Mouse (Mus musculus): ENCODE measurements around the gene Sh3bgrl2. TPM values are rescaled to one million over a fixed set of nuclear protein-coding genes. Genes with fewer than 3 reads are reported as not detected.

Sh3bgrl2 gene
- polyA plus RNA-seq, 1 experiment from 2014 or later = 24.7 TPM

DNA sequence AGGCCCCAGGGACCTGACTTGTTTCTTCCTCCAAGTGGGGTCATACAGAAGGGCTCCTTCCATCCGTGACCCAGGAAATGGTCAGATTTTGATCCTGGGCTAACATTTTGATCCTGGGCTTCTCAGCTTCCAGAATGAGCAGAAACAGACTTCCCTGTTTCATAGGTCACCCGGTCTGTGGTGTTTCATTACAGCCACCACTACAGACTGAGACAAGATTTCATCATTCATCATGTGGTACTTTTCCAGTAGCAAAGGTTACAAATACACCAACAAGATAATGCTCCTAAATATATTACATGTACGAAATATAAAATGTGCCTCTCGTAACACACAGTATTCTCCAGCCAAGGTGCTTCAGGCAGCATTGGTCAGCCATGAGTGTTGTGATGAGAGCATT is 27.3 kb downstream of the Sh3bgrl2 start:
- H3K4me1 ChIP-seq (ENCODE audit: control insufficient read depth, insufficient read depth, low read length) = peaks cover 14% of the 10 kb centered on the region
- H3K4me2 ChIP-seq (replicated peaks; ENCODE audit: low read depth, low read length) = no peak overlapping the region
- H3K9ac ChIP-seq (replicated peaks; ENCODE audit: low read depth, low read length) = no peak overlapping the region
- H3K36me3 ChIP-seq (ENCODE audit: control insufficient read depth, insufficient read depth, low read length) = no peaks in the 10 kb centered on the region; the same call in 1 of the 2 replicates
- WGBS = 80% methylated on average over 4 of the region's 4 CpGs
- H3K4me3 ChIP-seq (ENCODE audit: low read depth, low read length) = no peak overlapping the region
- no peak for ATAC-seq (ENCODE audit: insufficient number of reproducible peaks, insufficient read depth, low FRiP score, low read depth)
- no peaks in the 10 kb centered on the region for H3K9me3 ChIP-seq (ENCODE audit: control insufficient read depth, low read depth, low read length)
- no peak overlapping the region for H3K27ac ChIP-seq (ENCODE audit: low read length)
- no peaks in the 10 kb centered on the region for H3K27me3 ChIP-seq (ENCODE audit: control insufficient read depth, insufficient read depth, low read length)

- Histone ChIP-seq H3K27ac (ENCODE audit: low read length) (no peak overlapping the region), H3K4me1 (ENCODE audit: control insufficient read depth, insufficient read depth, low read length) (peaks cover 14% of the 10 kb centered on the region), H3K36me3 (ENCODE audit: control insufficient read depth, insufficient read depth, low read length) (no peaks in the 10 kb centered on the region; the same call in 1 of the 2 replicates), H3K9me3 (ENCODE audit: control insufficient read depth, low read depth, low read length) (no peaks in the 10 kb centered on the region), H3K27me3 (ENCODE audit: control insufficient read depth, insufficient read depth, low read length) (no peaks in the 10 kb centered on the region), H3K4me3 (ENCODE audit: low read depth, low read length) (no peak overlapping the region), H3K4me2 (replicated peaks; ENCODE audit: low read depth, low read length) (no peak overlapping the region), H3K9ac (replicated peaks; ENCODE audit: low read depth, low read length) (no peak overlapping the region)
- WGBS = 56% methylated on average over 7 of the region's 7 CpGs
- ATAC-seq (ENCODE audit: insufficient number of reproducible peaks, insufficient read depth, low FRiP score, low read depth) = no peak
Measured at GRCm38 (mm10) chr9:83576018-83576688, 28.0 kb downstream of the Sh3bgrl2 start.

GRCm38 (mm10) chr9:83576689-83577057 is 28.5 kb downstream of the Sh3bgrl2 start:
- Histone ChIP-seq H3K27me3 (ENCODE audit: control insufficient read depth, insufficient read depth, low read length) (no peaks in the 10 kb centered on the region), H3K4me1 (ENCODE audit: control insufficient read depth, insufficient read depth, low read length) (peaks cover 14% of the 10 kb centered on the region), H3K4me3 (ENCODE audit: low read depth, low read length) (no peak overlapping the region), H3K9ac (replicated peaks; ENCODE audit: low read depth, low read length) (no peak overlapping the region), H3K4me2 (replicated peaks; ENCODE audit: low read depth, low read length) (no peak overlapping the region), H3K9me3 (ENCODE audit: control insufficient read depth, low read depth, low read length) (no peaks in the 10 kb centered on the region), H3K36me3 (ENCODE audit: control insufficient read depth, insufficient read depth, low read length) (no peaks in the 10 kb centered on the region; the same call in 1 of the 2 replicates), H3K27ac (ENCODE audit: low read length) (no peak overlapping the region)
- WGBS = 19% methylated on average over 3 of the region's 3 CpGs
- no peak for ATAC-seq (ENCODE audit: insufficient number of reproducible peaks, insufficient read depth, low FRiP score, low read depth)

DNA sequence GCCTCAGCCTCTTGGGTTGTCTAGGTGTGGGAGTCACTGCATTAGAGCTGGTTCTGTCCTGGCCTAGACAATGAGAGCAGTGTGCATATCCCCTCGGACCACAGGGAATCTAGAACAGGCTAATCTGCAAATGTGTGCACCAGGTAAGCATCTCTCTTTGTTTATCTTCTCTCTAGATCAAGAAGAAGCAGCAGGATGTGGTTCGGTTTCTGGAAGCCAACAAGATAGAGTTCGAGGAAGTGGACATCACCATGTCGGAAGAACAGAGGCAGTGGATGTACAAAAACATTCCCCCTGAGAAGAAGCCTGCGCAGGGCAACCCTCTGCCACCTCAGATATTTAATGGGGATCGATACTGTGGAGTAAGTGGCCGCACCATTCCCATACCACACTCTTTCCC is 29.1 kb downstream of the Sh3bgrl2 start:
- Histone ChIP-seq H3K9ac (replicated peaks; ENCODE audit: low read depth, low read length) (no peak overlapping the region), H3K27me3 (ENCODE audit: control insufficient read depth, insufficient read depth, low read length) (no peaks in the 10 kb centered on the region), H3K4me3 (ENCODE audit: low read depth, low read length) (no peak overlapping the region), H3K9me3 (ENCODE audit: control insufficient read depth, low read depth, low read length) (no peaks in the 10 kb centered on the region), H3K4me2 (replicated peaks; ENCODE audit: low read depth, low read length) (no peak overlapping the region), H3K36me3 (ENCODE audit: control insufficient read depth, insufficient read depth, low read length) (no peaks in the 10 kb centered on the region; the same call in 1 of the 2 replicates), H3K27ac (ENCODE audit: low read length) (no peak overlapping the region), H3K4me1 (ENCODE audit: control insufficient read depth, insufficient read depth, low read length) (peaks cover 14% of the 10 kb centered on the region)
- ATAC-seq (ENCODE audit: insufficient number of reproducible peaks, insufficient read depth, low FRiP score, low read depth) = no peak
- 86% methylated on average over 7 of the region's 7 CpGs for WGBS

- 69% methylated on average over 4 of the region's 4 CpGs for WGBS
- ATAC-seq (ENCODE audit: insufficient number of reproducible peaks, insufficient read depth, low FRiP score, low read depth) = no peak
Measured at GRCm38 (mm10) chr9:83579049-83579448, 30.9 kb downstream of the Sh3bgrl2 start.

GRCm38 (mm10) chr9:83582748-83583147 is 34.6 kb downstream of the Sh3bgrl2 start:
- 40% methylated on average over 7 of the region's 7 CpGs for WGBS
- no peak for ATAC-seq (ENCODE audit: insufficient number of reproducible peaks, insufficient read depth, low FRiP score, low read depth)
- Histone ChIP-seq H3K27ac (ENCODE audit: low read length) (no peak overlapping the region), H3K9ac (replicated peaks; ENCODE audit: low read depth, low read length) (no peak overlapping the region), H3K4me2 (replicated peaks; ENCODE audit: low read depth, low read length) (no peak overlapping the region), H3K27me3 (ENCODE audit: control insufficient read depth, insufficient read depth, low read length) (no peaks in the 10 kb centered on the region), H3K4me1 (ENCODE audit: control insufficient read depth, insufficient read depth, low read length) (no peaks in the 10 kb centered on the region), H3K36me3 (ENCODE audit: control insufficient read depth, insufficient read depth, low read length) (no peaks in the 10 kb centered on the region; the same call in 1 of the 2 replicates), H3K4me3 (ENCODE audit: low read depth, low read length) (no peak overlapping the region), H3K9me3 (ENCODE audit: control insufficient read depth, low read depth, low read length) (no peaks in the 10 kb centered on the region; the same call in 1 of the 2 replicates)

More at GRCm38 (mm10) chr9:83579049-83579448, 30.9 kb downstream of the Sh3bgrl2 start:
- peaks cover 4% of the 10 kb centered on the region; the same call in 1 of the 2 replicates for H3K4me1 ChIP-seq (ENCODE audit: control insufficient read depth, insufficient read depth, low read length)
- no peaks in the 10 kb centered on the region for H3K27me3 ChIP-seq (ENCODE audit: control insufficient read depth, insufficient read depth, low read length)
- H3K36me3 ChIP-seq (ENCODE audit: control insufficient read depth, insufficient read depth, low read length) = no peaks in the 10 kb centered on the region; the same call in 1 of the 2 replicates
- no peak overlapping the region for H3K9ac ChIP-seq (replicated peaks; ENCODE audit: low read depth, low read length)
- H3K27ac ChIP-seq (ENCODE audit: low read length) = no peak overlapping the region
- no peak overlapping the region for H3K4me3 ChIP-seq (ENCODE audit: low read depth, low read length)
- no peaks in the 10 kb centered on the region; the same call in 1 of the 2 replicates for H3K9me3 ChIP-seq (ENCODE audit: control insufficient read depth, low read depth, low read length)
- no peak overlapping the region for H3K4me2 ChIP-seq (replicated peaks; ENCODE audit: low read depth, low read length)

- Histone ChIP-seq H3K4me2 (replicated peaks; ENCODE audit: low read depth, low read length) (no peak overlapping the region), H3K27ac (ENCODE audit: low read length) (no peak overlapping the region), H3K27me3 (ENCODE audit: control insufficient read depth, insufficient read depth, low read length) (no peaks in the 10 kb centered on the region), H3K9ac (replicated peaks; ENCODE audit: low read depth, low read length) (no peak overlapping the region), H3K4me1 (ENCODE audit: control insufficient read depth, insufficient read depth, low read length) (peaks cover 10% of the 10 kb centered on the region; the same call in 1 of the 2 replicates), H3K36me3 (ENCODE audit: control insufficient read depth, insufficient read depth, low read length) (no peaks in the 10 kb centered on the region), H3K9me3 (ENCODE audit: control insufficient read depth, low read depth, low read length) (no peaks in the 10 kb centered on the region; the same call in 1 of the 2 replicates), H3K4me3 (ENCODE audit: low read depth, low read length) (no peak overlapping the region)
- 83% methylated on average over 17 of the region's 17 CpGs for WGBS
- ATAC-seq (ENCODE audit: insufficient number of reproducible peaks, insufficient read depth, low FRiP score, low read depth) = no peak
Measured at GRCm38 (mm10) chr9:83586316-83587050, 38.4 kb downstream of the Sh3bgrl2 start.

DNA sequence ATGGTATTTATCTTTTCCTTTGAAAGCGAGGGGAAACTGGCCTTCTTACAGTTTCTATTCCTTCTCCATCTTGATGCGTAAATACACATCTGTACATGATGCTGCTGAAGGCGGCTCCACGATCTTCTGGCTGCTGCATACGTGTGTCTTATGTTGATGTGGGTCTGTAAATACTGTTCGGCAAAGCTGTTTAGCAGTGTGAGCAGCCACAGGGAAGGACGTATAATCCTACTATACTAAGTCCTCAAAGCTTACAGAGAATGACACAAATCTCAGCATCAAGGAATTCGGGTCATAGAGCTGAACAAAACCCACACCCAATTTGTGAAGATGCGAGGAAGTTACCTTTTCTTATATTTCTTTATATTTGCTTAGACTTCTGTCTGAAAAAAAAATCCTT is 39.0 kb downstream of the Sh3bgrl2 start:
- no peak for ATAC-seq (ENCODE audit: insufficient number of reproducible peaks, insufficient read depth, low FRiP score, low read depth)
- Histone ChIP-seq H3K27ac (ENCODE audit: low read length) (no peak overlapping the region), H3K4me1 (ENCODE audit: control insufficient read depth, insufficient read depth, low read length) (peaks cover 10% of the 10 kb centered on the region; the same call in 1 of the 2 replicates), H3K4me2 (replicated peaks; ENCODE audit: low read depth, low read length) (no peak overlapping the region), H3K36me3 (ENCODE audit: control insufficient read depth, insufficient read depth, low read length) (no peaks in the 10 kb centered on the region), H3K4me3 (ENCODE audit: low read depth, low read length) (no peak overlapping the region), H3K27me3 (ENCODE audit: control insufficient read depth, insufficient read depth, low read length) (no peaks in the 10 kb centered on the region), H3K9me3 (ENCODE audit: control insufficient read depth, low read depth, low read length) (no peaks in the 10 kb centered on the region; the same call in 1 of the 2 replicates), H3K9ac (replicated peaks; ENCODE audit: low read depth, low read length) (no peak overlapping the region)
- 88% methylated on average over 9 of the region's 9 CpGs for WGBS

Measured in stomach, embryonic 14.5 days (tissue).